Mouse (Mus musculus) midbrain, postnatal 0 days (tissue): ENCODE results near the gene Eif5. TPM values are rescaled to one million over a fixed set of nuclear protein-coding genes. Genes with fewer than 3 reads are reported as not detected.

Source experiments
- ATAC-seq: fragments of 200-750 bp; cut with Nextera tagmentation; 2 replicates; pipeline ENCODE4 v1.8.0; 2017; ENCODE audit warnings: moderate number of reproducible peaks, mild to moderate bottlenecking, moderate TSS enrichment, moderate library complexity; ENCODE audit not compliant: low FRiP score
- DNase-seq: peaks from one replicate; pipeline ENCODE4 v3.0.0-alpha.2; 2015; ENCODE audit warnings: low spot score
- H3K27ac ChIP-seq: fragments of 300-500 bp; sonication (generic); 2 replicates; pipeline ENCODE4 v1.5.1; 2014; ENCODE audit warnings: low read depth, mild to moderate bottlenecking, low read length, mixed read lengths
- H3K27me3 ChIP-seq: fragments of 300-500 bp; sonication (generic); 2 replicates; pipeline ENCODE4 v1.6.1; 2014; ENCODE audit warnings: low read length, control low read depth, mixed read lengths; ENCODE audit not compliant: insufficient read depth
- H3K36me3 ChIP-seq: fragments of 300-500 bp; sonication (generic); 2 replicates; pipeline ENCODE4 v1.6.1; 2014; ENCODE audit warnings: low read length, control low read depth, mixed read lengths; ENCODE audit not compliant: insufficient read depth
- H3K4me1 ChIP-seq: fragments of 300-500 bp; sonication (generic); 2 replicates; pipeline ENCODE4 v1.6.1; 2014; ENCODE audit warnings: mild to moderate bottlenecking, control low read depth, antibody characterized with exemption, low read length, mixed read lengths; ENCODE audit not compliant: insufficient read depth
- H3K4me2 ChIP-seq: fragments of 300-500 bp; sonication (generic); 2 replicates; pipeline ENCODE4 v1.6.1; 2014; ENCODE audit warnings: low read depth, mild to moderate bottlenecking, low read length, mixed read lengths; ENCODE audit not compliant: poor library complexity, severe bottlenecking
- H3K4me3 ChIP-seq: fragments of 300-500 bp; sonication (generic); 2 replicates; pipeline ENCODE4 v1.5.1; 2014; ENCODE audit warnings: low read depth, mild to moderate bottlenecking, low read length, moderate library complexity
- H3K9ac ChIP-seq: fragments of 300-500 bp; sonication (generic); replicated peaks from 2 replicates; pipeline ENCODE4 v1.6.1; 2014; ENCODE audit warnings: mild to moderate bottlenecking, low read length, moderate library complexity, mixed read lengths; ENCODE audit not compliant: poor library complexity, severe bottlenecking
- H3K9me3 ChIP-seq: fragments of 300-500 bp; sonication (generic); 2 replicates; pipeline ENCODE4 v1.6.1; 2016; ENCODE audit warnings: low read length, control low read depth
- CTCF ChIP-seq: IDR thresholded peaks from 2 replicates; pipeline ENCODE4 v1.5.1; 2016; ENCODE audit warnings: antibody characterized with exemption, mild to moderate bottlenecking
- WGBS: fragments of 180-500 bp; shearing (Covaris S2); extraction: QIAGEN DNeasy Blood & Tissue Kit; methylation state at CpG from one replicate; pipeline ENCODE4 v1.1.7; 2014; 5-methylcytosine and 5-hydroxymethylcytosine counted together
- polyA plus RNA-seq: library from polyadenylated mRNA; unstranded; fragments of >200 nt; fragmentation: Nextera tagmentation; extraction: Ambion mirVana; gene quantifications from 2 replicates; pipeline ENCODE4 v1.2.1, GENCODE M21; 2015
- total RNA-seq: library from RNA; depleted of rRNA; stranded (reverse); fragments of >200 nt; gene quantifications from 2 replicates; pipeline ENCODE4 v1.2.3, GENCODE M21; 2014

The Eif5 gene
- total and polyA plus RNA-seq, 2 experiments from 2014 or later = 283 to 640 TPM

GRCm38 (mm10) chr12:111537341-111537740, 475 bp upstream of the Eif5 start:
- DNase-seq (peak; percentile 23), ATAC-seq (peak; percentile 50; the same call in 1 of the 2 replicates)
- Histone ChIP-seq H3K4me3 (peak overlapping the region; percentile 81), H3K36me3 (peaks cover 18% of the 10 kb centered on the region; the same call in 1 of the 2 replicates), H3K27ac (peak overlapping the region; percentile 97), H3K4me1 (peaks cover 6% of the 10 kb centered on the region; the same call in 1 of the 2 replicates), H3K9me3 (no peaks in the 10 kb centered on the region), H3K4me2 (peak overlapping the region; percentile 73), H3K9ac (peak overlapping the region; percentile 95), H3K27me3 (no peaks in the 10 kb centered on the region)
- WGBS = under 1% methylated on average over 22 of the region's 22 CpGs
- TF ChIP-seq CTCF = no peak

- DNase-seq (peak; percentile 86), ATAC-seq (peak; percentile 62)
- H3K27ac ChIP-seq = peak overlapping the region; percentile 99
- H3K36me3 ChIP-seq = peaks cover 21% of the 10 kb centered on the region; the same call in 1 of the 2 replicates
- H3K4me2 ChIP-seq = peak overlapping the region; percentile 72
- no peaks in the 10 kb centered on the region for H3K27me3 ChIP-seq
- peak overlapping the region; percentile 81 for H3K4me3 ChIP-seq
- peaks cover 6% of the 10 kb centered on the region; the same call in 1 of the 2 replicates for H3K4me1 ChIP-seq
- H3K9me3 ChIP-seq = no peaks in the 10 kb centered on the region
- H3K9ac ChIP-seq = peak overlapping the region; percentile 97
- no peak for TF ChIP-seq CTCF
- under 1% methylated on average over 78 of the region's 111 CpGs for WGBS
Measured at GRCm38 (mm10) chr12:111538292-111539040, 650 bp downstream of the Eif5 start.

GRCm38 (mm10) chr12:111539041-111539345, 1.2 kb downstream of the Eif5 start:
- WGBS = 1% methylated on average over 18 of the region's 18 CpGs
- H3K27ac ChIP-seq = peak overlapping the region; percentile 99
- ATAC-seq (no peak), DNase-seq (no peak)
- peak overlapping the region; percentile 72 for H3K4me2 ChIP-seq
- peak overlapping the region; percentile 81 for H3K4me3 ChIP-seq
- no peaks in the 10 kb centered on the region for H3K9me3 ChIP-seq
- TF ChIP-seq CTCF = no peak
- peaks cover 26% of the 10 kb centered on the region; the same call in 1 of the 2 replicates for H3K36me3 ChIP-seq
- peaks cover 6% of the 10 kb centered on the region; the same call in 1 of the 2 replicates for H3K4me1 ChIP-seq
- H3K27me3 ChIP-seq = no peaks in the 10 kb centered on the region
- peak overlapping the region; percentile 97 for H3K9ac ChIP-seq

- Histone ChIP-seq H3K4me1 (no peaks in the 10 kb centered on the region), H3K27me3 (no peaks in the 10 kb centered on the region), H3K36me3 (peaks cover 17% of the 10 kb centered on the region; the same call in 1 of the 2 replicates), H3K27ac (no peak overlapping the region), H3K9ac (no peak overlapping the region), H3K4me3 (no peak overlapping the region), H3K9me3 (no peaks in the 10 kb centered on the region), H3K4me2 (no peak overlapping the region)
- WGBS = 90% methylated on average over 3 of the region's 3 CpGs
- DNase-seq = no peak
- TF ChIP-seq CTCF = no peak
- no peak for ATAC-seq
Measured at GRCm38 (mm10) chr12:111547070-111547469, 9.3 kb downstream of the Eif5 start.

GRCm38 (mm10) chr12:111548555-111549289, 10.9 kb downstream of the Eif5 start:
- Histone ChIP-seq H3K27me3 (no peaks in the 10 kb centered on the region), H3K9me3 (no peaks in the 10 kb centered on the region), H3K27ac (no peak overlapping the region), H3K4me2 (no peak overlapping the region), H3K4me1 (no peaks in the 10 kb centered on the region), H3K9ac (no peak overlapping the region), H3K4me3 (no peak overlapping the region), H3K36me3 (peaks cover 9% of the 10 kb centered on the region; the same call in 1 of the 2 replicates)
- no peak for TF ChIP-seq CTCF
- 49% methylated on average over 2 of the region's 2 CpGs for WGBS
- ATAC-seq = no peak
- DNase-seq = no peak

- WGBS = 54% methylated on average over 1 of the region's 1 CpGs
- H3K4me2 ChIP-seq = no peak overlapping the region
Measured at GRCm38 (mm10) chr12:111550679-111551078, 12.9 kb downstream of the Eif5 start.

More at GRCm38 (mm10) chr12:111550679-111551078, 12.9 kb downstream of the Eif5 start:
- H3K9me3 ChIP-seq = no peaks in the 10 kb centered on the region
- DNase-seq = no peak
- no peak; the same call in 1 of the 2 replicates for TF ChIP-seq CTCF
- no peaks in the 10 kb centered on the region for H3K4me1 ChIP-seq
- H3K4me3 ChIP-seq = no peak overlapping the region
- no peak overlapping the region for H3K9ac ChIP-seq
- no peaks in the 10 kb centered on the region for H3K27me3 ChIP-seq
- no peak for ATAC-seq
- H3K27ac ChIP-seq = no peak overlapping the region
- H3K36me3 ChIP-seq = 0 out of 2 replicates have a peak, but pooled peaks cover 2% of the 10 kb centered on the region
